Mouse (Mus musculus): ENCODE measurements at regions not wholly inside any gene's neighbourhood (a gene's known extent, or its start where the extent isn't known, plus 50 kb on each side); places are given as distances from the start of the nearest gene placed in this dataset.

DNA sequence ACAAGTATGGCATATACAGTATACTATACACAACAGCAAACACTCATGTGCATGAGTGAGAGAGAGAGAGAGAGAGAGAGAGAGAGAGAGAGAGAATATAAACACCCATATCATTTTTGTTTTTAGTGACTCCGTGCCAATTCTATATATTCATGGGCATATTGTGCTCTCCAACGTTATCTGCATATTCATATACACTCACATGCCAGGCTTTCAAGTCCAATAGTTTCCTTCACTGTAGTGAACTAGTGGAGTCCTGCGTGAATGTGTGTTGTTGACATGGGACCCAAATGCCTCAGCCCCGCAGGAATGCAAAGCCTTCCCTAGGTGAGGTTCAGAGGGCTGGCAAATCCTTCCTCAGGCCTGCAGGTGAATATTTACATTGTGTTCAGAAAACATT is 53.4 kb upstream of the Nab1 start:
- no peak for DNase-seq

DNA sequence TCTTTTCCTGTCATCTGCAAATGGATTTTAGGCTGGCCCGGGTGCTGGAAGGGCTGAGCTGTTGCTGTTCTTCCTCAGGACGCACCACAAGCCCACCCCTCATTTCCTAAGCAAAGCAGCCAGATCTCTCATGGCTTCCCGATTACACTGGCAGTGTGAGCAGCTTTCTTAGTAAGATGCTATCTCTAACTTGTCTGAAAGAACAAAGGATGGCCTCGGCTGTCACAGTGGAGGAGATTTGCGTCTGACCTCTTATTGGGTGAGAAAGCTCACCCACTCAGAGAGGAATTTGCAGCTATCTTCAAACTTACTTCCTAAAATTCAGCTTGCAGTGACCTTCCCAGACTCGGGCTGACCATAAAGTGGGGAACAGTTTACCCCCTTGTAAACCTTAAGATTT is 64.7 kb upstream of the Nemp2 start:
- DNase-seq: no peak

DNA sequence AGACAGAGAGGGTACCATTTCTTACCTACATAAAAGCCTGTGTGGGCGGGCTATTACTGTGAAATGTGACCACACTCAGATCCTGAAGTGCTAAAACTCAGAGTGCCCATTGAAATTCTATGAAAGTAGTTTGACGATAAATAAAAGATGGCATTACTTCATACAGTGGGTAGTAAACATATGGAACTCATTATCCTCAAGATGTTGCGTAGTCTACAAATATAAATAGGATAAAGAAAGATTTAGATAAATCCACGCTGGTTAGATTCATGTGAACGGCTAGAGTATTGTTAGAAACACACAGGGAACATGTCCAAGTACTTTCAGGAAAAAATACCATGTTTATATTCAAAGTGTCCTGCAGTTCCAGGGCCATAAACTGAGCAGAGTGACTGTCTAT is 58.8 kb upstream of the Nemp2 start:
- no peak for DNase-seq

DNA sequence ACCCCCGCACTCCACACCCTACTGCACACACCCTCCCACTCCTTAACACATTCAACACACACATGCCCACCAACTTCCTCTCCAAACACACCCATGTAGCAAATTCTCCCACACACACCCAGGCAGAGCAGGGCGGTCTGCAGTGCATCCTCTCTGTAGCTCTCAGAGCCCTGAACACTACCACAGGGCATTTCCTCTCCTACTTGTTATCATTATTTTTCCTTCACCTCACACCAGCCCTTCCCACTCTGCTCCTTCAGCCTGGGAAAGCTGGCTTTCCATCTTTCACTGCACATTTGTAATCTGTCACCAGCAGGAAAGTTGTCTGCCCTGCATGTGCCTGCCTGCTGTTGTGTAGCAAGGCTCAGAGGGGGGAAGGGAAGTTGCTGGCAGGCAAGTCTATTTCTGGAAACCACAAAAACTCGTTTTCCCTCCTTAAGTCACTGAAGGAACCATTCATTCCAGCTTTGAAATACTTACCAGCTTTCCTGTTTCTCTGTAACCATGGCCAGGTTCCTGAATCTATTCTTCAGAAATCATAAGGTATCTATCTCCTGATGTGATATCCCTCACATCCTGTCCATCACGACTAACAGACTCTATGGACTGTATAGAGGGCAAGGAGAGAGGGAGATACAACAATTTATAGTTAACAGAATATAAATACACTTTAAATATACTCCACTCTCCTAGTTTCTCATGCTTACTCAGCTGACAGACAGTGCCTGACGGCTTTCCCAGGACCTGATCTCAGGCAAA is 52.0 kb upstream of the Nemp2 start:
- peak; percentile 51 to 52 for DNase-seq

DNA sequence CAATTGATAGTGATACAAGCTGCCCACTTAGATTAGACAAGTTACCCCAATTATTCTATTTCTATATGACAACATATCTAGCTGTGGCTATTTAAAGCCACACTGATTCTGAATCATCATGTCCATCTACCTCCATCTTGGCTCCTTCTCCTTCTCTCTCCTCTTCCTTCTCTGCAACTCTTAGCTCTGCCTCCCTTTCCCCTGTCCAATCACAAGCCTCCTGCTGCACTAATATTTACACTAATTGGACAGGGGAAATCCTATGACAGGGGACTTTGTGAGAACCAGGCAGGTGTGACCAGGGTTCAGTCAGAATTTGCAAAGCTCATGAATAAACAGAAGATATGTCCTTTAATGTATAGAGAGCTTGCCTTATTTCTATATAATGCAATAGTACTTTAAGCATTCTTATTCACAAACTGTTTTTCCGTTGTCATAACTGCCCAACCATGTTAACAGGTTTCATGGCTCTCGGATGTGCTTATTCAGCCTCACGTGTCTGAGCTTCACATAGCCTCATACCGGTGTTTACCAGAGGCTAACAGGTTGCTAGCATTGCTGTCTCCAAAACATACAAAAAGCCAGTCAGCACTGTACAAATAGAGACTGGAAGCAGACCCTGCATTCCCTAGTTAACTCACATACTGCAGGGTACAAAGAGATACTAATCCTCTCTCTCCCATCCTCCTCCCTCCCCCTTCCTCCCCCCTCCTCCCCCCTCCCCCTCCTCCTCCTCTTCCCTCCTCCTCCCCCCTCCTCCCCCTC is 50.2 kb upstream of the Nemp2 start:
- no peak for DNase-seq
